Mouse (Mus musculus) liver, embryonic 16.5 days (tissue): ENCODE results near the gene Psat1. TPM values are rescaled to one million over a fixed set of nuclear protein-coding genes. Genes with fewer than 3 reads are reported as not detected.

Experiments
- ATAC-seq: fragments of 200-750 bp; cut with Nextera tagmentation; 2 replicates; pipeline ENCODE4 v1.8.0; 2017; ENCODE audit warnings: low read depth, mild to moderate bottlenecking, moderate number of reproducible peaks, moderate library complexity
- H3K27ac ChIP-seq: fragments of 300-500 bp; sonication (generic); 2 replicates; pipeline ENCODE4 v1.5.1; 2014; ENCODE audit warnings: mild to moderate bottlenecking, low read length
- H3K27me3 ChIP-seq: fragments of 300-500 bp; sonication (generic); 2 replicates; pipeline ENCODE4 v1.6.1; 2014; ENCODE audit warnings: low read depth, low read length, mixed read lengths; ENCODE audit not compliant: control insufficient read depth, insufficient read depth
- H3K36me3 ChIP-seq: fragments of 300-500 bp; sonication (generic); 2 replicates; pipeline ENCODE4 v1.6.1; 2014; ENCODE audit warnings: mild to moderate bottlenecking; ENCODE audit not compliant: control insufficient read depth, insufficient read depth
- H3K4me1 ChIP-seq: fragments of 300-500 bp; sonication (generic); 2 replicates; pipeline ENCODE4 v1.6.1; 2014; ENCODE audit warnings: low read depth, low read length, mixed read lengths; ENCODE audit not compliant: control insufficient read depth
- H3K4me2 ChIP-seq: fragments of 300-500 bp; sonication (generic); 2 replicates; pipeline ENCODE4 v1.6.1; 2014; ENCODE audit warnings: low read depth, low read length, mixed read lengths
- H3K4me3 ChIP-seq: fragments of 300-500 bp; sonication (generic); 2 replicates; pipeline ENCODE4 v1.5.1; 2014; ENCODE audit warnings: low read depth, mild to moderate bottlenecking, low read length
- H3K9ac ChIP-seq: fragments of 300-500 bp; sonication (generic); 2 replicates; pipeline ENCODE4 v1.6.1; 2014; ENCODE audit warnings: low read depth, low read length
- H3K9me3 ChIP-seq: fragments of 300-500 bp; sonication (generic); replicated peaks from 2 replicates; pipeline ENCODE4 v1.6.1; 2016; ENCODE audit warnings: low read length; ENCODE audit not compliant: control insufficient read depth
- WGBS: fragments of 180-500 bp; shearing (Covaris S2); extraction: QIAGEN DNeasy Blood & Tissue Kit; methylation state at CpG from one replicate; pipeline ENCODE4 v1.1.7; 2014; ENCODE audit not compliant: insufficient replicate concordance; 5-methylcytosine and 5-hydroxymethylcytosine counted together
- polyA plus RNA-seq: library from polyadenylated mRNA; unstranded; fragments of >200 nt; fragmentation: Nextera tagmentation; extraction: Ambion mirVana; gene quantifications from 2 replicates; pipeline ENCODE4 v1.2.1, GENCODE M21; 2015

The Psat1 gene
- polyA plus RNA-seq, 1 experiment from 2014 or later, result 258 TPM

DNA sequence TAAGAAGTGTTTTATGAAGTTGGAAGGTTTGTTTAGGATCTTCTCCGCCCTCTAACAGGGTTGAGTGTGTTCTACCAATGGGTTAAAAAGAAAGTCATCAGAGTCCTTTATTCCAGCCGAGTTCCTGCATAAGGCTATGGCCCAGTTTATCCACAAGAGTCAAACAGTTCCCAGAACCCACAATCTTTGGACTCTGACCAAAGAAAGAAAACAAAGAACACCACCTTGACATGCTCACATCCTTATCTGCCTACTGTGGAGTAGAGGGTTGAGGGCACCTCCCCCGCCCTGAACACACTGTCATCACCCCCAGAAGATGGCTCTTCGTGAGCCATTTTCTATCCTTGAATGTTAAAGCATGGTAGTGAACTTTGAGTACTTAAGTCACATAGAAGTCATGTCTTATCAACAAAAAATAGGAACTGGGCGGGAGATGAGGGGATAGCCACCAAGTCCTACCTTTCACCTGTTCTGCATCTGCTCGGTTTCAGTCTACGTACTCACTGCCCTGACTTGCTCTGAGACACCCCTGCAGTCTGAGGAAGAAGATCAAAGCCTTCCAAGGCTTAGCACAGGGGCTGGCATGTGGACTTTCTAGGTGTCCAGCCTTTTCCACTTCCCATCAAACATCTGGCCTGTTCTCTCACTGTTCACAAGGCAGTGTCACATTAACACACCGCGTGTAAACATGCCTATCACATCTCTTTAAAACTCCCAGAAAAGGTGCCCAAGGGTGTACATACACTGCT is 33.7 kb downstream of the Psat1 start:
- Histone ChIP-seq H3K27ac (no peak overlapping the region), H3K36me3 (peaks cover 62% of the 10 kb centered on the region), H3K9me3 (no peaks in the 10 kb centered on the region), H3K9ac (no peak overlapping the region), H3K4me1 (no peaks in the 10 kb centered on the region; the same call in 1 of the 2 replicates), H3K27me3 (no peaks in the 10 kb centered on the region), H3K4me2 (no peak overlapping the region), H3K4me3 (no peak overlapping the region)
- no peak for ATAC-seq
- 83% methylated on average over 9 of the region's 9 CpGs for WGBS

DNA sequence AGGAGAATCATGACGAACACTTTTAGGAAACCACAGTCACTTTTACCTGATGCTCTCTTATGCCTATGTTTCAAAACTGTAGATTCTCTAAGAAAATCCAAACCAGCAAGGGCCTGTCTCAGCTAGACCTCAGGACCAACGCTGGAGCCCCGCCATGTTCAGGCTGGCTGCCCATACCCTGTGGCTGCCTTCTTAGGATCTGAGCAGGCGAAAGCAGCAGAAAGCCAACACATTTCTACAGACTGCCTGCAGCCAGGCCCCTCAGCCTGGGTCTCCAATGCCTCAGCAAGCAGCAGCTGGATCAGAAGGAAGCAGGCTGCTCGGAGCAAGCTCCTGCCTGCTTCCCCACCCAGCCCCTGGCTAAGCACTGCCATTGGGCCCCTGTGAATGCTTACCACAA is 35.7 kb downstream of the Psat1 start:
- 85% methylated on average over 5 of the region's 5 CpGs for WGBS
- no peaks in the 10 kb centered on the region for H3K27me3 ChIP-seq
- no peak overlapping the region for H3K9ac ChIP-seq
- no peak overlapping the region for H3K27ac ChIP-seq
- no peaks in the 10 kb centered on the region for H3K9me3 ChIP-seq
- ATAC-seq, result no peak
- H3K4me3 ChIP-seq, result no peak overlapping the region
- H3K4me2 ChIP-seq, result no peak overlapping the region
- H3K36me3 ChIP-seq, result peaks cover 59% of the 10 kb centered on the region
- no peaks in the 10 kb centered on the region; the same call in 1 of the 2 replicates for H3K4me1 ChIP-seq

DNA sequence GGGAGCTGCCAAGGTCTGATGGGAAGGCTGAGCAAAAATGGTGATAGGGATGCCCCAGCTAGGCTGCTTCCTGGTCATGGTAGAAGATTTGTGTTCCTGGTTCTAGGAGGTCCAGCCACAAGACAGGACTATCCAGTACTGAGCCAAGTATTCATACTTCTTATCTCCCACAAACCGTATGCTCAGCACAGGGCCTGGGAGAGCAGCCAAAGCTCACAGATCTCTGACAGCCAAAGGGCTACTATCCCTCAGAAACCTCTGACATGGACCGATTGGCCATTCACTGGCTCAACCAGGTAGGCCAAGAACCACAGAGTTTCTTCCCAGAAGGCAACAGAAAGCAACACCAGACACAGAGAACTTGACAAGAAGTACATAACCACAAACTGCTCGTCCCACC is 36.1 kb downstream of the Psat1 start:
- 49% methylated on average over 3 of the region's 3 CpGs for WGBS
- peaks cover 59% of the 10 kb centered on the region for H3K36me3 ChIP-seq

DNA sequence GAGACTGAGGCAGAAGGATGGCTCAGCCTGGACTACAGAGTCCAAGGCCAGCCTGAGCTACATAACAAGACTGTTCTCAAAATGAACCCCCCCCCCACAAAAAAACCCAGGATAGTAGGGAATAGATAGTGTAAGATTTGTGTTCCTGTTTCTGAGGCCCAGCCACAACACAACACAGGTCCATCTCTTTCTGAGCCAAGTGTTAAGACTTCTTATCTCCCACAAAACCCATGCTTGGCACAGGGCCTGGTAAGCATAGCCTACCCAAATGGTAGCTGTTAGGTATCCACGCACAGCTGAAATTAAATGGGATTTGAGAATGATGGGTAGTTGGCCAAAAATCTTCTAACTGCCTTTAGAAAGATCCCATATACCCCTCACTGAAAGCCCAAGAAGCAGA is 36.6 kb downstream of the Psat1 start:
- Histone ChIP-seq H3K27me3 (no peaks in the 10 kb centered on the region), H3K4me3 (no peak overlapping the region), H3K4me2 (no peak overlapping the region), H3K4me1 (no peaks in the 10 kb centered on the region; the same call in 1 of the 2 replicates), H3K27ac (no peak overlapping the region), H3K9ac (no peak overlapping the region), H3K36me3 (peaks cover 59% of the 10 kb centered on the region), H3K9me3 (no peaks in the 10 kb centered on the region)
- no peak for ATAC-seq
- WGBS, result 62% methylated on average over 1 of the region's 1 CpGs

More for the DNA sequence above, 36.1 kb downstream of the Psat1 start:
- H3K9me3 ChIP-seq, result no peaks in the 10 kb centered on the region
- H3K4me2 ChIP-seq, result no peak overlapping the region
- no peak overlapping the region for H3K27ac ChIP-seq
- peak; percentile 25; the same call in 1 of the 2 replicates for ATAC-seq
- no peak overlapping the region for H3K4me3 ChIP-seq
- no peaks in the 10 kb centered on the region for H3K27me3 ChIP-seq
- H3K4me1 ChIP-seq, result no peaks in the 10 kb centered on the region; the same call in 1 of the 2 replicates
- H3K9ac ChIP-seq, result no peak overlapping the region

DNA sequence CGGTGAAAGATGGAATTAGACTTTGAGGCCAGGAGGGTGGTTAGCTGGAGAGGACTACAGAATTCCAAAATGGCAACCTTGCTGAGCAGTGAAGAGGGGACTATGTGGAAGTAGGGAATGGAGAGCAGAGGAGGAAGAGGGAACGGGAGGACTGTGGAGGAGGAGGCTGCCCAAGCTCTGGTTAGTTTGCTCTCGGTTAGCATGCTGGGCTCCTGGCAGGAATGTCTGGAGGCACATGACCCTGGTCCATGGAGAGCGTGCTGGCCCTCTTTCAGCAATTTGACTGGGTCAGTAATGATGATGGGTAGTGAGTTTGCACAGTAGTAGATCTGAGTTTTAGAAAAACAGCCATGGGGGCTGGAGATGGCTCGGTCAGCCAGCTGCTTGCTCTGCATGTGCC is 39.1 kb downstream of the Psat1 start:
- no peak for ATAC-seq
- no peak overlapping the region for H3K4me3 ChIP-seq
- H3K36me3 ChIP-seq, result peaks cover 47% of the 10 kb centered on the region
- H3K9ac ChIP-seq, result no peak overlapping the region
- no peaks in the 10 kb centered on the region for H3K27me3 ChIP-seq
- no peak overlapping the region for H3K4me2 ChIP-seq
- peaks cover 4% of the 10 kb centered on the region for H3K4me1 ChIP-seq
- H3K27ac ChIP-seq, result no peak overlapping the region
- no peaks in the 10 kb centered on the region for H3K9me3 ChIP-seq
- 81% methylated on average over 5 of the region's 5 CpGs for WGBS

DNA sequence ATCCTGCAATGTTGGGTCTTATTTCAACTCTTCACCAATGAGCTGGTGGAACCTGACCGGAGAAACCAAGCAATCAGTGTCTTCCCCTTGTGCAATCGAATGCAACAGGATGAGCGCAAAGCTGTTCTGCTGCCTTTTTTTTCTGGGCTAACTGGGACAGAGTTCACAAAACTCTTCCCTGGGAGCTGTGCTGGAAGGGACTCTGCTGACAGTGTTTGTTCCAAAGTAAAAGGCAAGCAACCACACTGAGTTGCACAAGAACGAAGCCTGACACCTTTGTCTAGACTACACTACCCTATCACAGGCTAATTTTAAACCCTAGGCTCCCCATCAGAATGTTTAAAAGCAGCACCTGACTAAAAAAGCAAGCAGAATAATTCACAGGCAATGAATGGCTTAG is 42.4 kb downstream of the Psat1 start:
- Histone ChIP-seq H3K9ac (no peak overlapping the region), H3K27me3 (no peaks in the 10 kb centered on the region), H3K27ac (peak overlapping the region; percentile 26), H3K9me3 (no peaks in the 10 kb centered on the region), H3K36me3 (peaks cover 29% of the 10 kb centered on the region), H3K4me3 (no peak overlapping the region), H3K4me2 (no peak overlapping the region), H3K4me1 (peaks cover 4% of the 10 kb centered on the region)
- WGBS, result 69% methylated on average over 4 of the region's 4 CpGs
- peak; percentile 83 for ATAC-seq

DNA sequence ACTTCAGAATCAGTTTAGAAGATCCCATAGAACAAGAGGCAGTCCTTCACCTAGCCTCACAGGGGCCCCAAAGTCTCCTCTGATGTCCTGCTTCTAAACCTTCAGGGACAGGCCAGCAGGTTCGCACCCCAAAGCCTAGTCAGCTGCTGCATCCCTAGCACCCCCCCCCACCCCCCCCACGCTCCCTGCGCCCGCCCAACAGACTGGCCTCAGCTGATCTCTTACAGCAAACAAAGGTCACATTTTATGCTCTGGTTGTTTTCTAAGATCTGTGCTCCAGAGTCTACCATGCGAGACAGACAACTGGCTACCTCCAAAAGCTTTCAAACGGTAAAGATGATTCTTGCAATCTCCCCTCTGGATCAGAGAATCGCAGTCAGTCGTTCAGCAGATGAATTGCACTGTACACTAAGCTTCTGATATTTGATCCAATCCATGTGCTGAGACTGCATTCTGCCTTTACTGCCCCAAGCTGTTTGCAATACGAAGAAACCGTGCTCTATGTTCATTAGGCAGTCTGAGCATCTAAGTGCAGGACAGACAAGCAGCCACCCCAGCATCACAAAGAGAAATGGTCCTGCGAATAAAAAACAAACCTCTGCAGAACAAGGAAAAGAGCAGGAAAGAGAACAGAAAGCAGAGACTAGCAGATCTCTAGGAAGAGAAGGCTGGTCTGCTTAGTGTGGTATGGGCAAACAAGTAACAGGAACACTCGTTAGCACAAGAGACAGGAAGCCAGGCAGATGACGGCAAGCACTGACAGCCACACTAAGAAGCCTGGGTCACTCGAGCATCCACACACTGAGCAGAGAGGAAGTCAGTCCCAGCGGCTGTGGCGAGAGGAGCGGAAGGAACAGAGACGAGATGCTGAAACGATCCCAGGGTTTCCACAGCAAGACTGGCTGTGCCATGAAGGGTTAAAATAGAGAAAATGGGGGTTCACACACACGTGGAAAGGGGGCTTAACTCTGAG is 43.3 kb downstream of the Psat1 start:
- Histone ChIP-seq H3K27ac (peak overlapping the region; percentile 12), H3K4me1 (peaks cover 4% of the 10 kb centered on the region), H3K9ac (no peak overlapping the region), H3K4me3 (no peak overlapping the region), H3K36me3 (peaks cover 22% of the 10 kb centered on the region), H3K27me3 (no peaks in the 10 kb centered on the region), H3K9me3 (no peaks in the 10 kb centered on the region), H3K4me2 (no peak overlapping the region)
- ATAC-seq, result 0 out of 2 replicates have a peak, but pooled peaks have one; percentile 22
- 51% methylated on average over 20 of the region's 20 CpGs for WGBS

DNA sequence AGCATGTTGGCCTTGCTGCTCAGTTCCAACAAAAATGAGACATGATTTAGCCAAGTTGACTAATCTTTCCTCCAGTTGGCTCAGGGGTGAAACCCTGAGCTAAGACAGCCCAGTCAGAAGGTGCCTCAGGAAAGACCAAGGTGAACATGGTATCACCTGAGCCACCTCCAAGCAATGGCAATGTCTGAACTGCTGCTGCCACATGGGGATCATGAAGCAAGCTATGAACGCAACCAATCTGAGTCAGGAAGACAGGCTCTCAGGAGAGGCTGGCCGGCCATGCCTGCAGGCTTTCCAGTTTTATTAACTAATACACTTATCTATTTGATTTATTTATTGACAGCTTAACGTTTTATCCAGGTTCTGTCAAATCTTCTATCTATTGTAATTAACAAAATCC is 51.5 kb downstream of the Psat1 start:
- Histone ChIP-seq H3K9ac (no peak overlapping the region), H3K4me2 (no peak overlapping the region), H3K9me3 (no peaks in the 10 kb centered on the region), H3K27me3 (no peaks in the 10 kb centered on the region), H3K4me1 (no peaks in the 10 kb centered on the region), H3K27ac (no peak overlapping the region), H3K36me3 (no peaks in the 10 kb centered on the region), H3K4me3 (no peak overlapping the region)
- ATAC-seq, result no peak
- 63% methylated on average over 3 of the region's 3 CpGs for WGBS

DNA sequence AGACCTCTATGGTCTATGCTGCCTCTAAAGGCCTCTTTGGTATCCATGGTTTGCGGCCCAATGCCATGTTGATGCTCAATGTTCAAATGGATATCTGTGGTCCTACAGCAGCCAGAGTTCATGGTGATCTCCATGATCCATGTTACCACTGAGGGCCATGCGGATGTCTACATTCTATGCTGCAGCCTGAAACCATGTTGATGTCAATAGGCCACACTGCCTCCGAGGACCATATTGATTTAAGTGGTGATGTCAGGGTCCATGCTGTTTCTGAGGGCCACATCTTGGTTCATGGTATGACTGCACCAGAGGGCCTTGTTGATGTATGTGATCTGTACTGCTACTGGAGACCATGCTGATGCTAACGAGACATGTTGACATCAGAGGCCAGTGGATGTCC is 55.0 kb downstream of the Psat1 start:
- Histone ChIP-seq H3K27me3 (no peaks in the 10 kb centered on the region), H3K27ac (no peak overlapping the region), H3K4me1 (no peaks in the 10 kb centered on the region), H3K4me2 (no peak overlapping the region), H3K9me3 (no peaks in the 10 kb centered on the region), H3K36me3 (no peaks in the 10 kb centered on the region), H3K9ac (no peak overlapping the region), H3K4me3 (no peak overlapping the region)
- ATAC-seq, result no peak
- WGBS, result 69% methylated on average over 4 of the region's 4 CpGs
